Mouse (Mus musculus) C2C12 (cell line): ENCODE measurements around the gene Ndufa10.

Experiments
- CTCF ChIP-seq: IDR thresholded peaks from one replicate; pipeline ENCODE4 v1.5.1; 2011; ENCODE audit not compliant: control insufficient read depth, insufficient read depth, insufficient read length
- MAX ChIP-seq: IDR thresholded peaks from one replicate; pipeline ENCODE4 v1.6.1; 2011; ENCODE audit warnings: mild to moderate bottlenecking, control low read depth
- MYOD1 ChIP-seq: IDR thresholded peaks from one replicate; pipeline ENCODE4 v1.6.1; 2011; ENCODE audit warnings: low read depth; ENCODE audit not compliant: control insufficient read depth, insufficient read length
- MYOG ChIP-seq: IDR thresholded peaks from one replicate; pipeline ENCODE4 v1.6.1; 2011; ENCODE audit not compliant: control insufficient read depth, insufficient read length; ENCODE audit errors: extremely low read depth
- USF1 ChIP-seq: IDR thresholded peaks from one replicate; pipeline ENCODE4 v1.6.1; 2011; ENCODE audit warnings: low read depth, mild to moderate bottlenecking, control low read depth, moderate library complexity

- TF ChIP-seq CTCF (no peak), MAX (no peak), USF1 (peak; percentile 28), MYOD1 (no peak), MYOG (no peak)
Measured at GRCm38 (mm10) chr1:92393166-92393565, 80.5 kb downstream of the Ndufa10 start.
